ENCODE assay signal across 8 mouse cellular contexts in the genomic region with DNA sequence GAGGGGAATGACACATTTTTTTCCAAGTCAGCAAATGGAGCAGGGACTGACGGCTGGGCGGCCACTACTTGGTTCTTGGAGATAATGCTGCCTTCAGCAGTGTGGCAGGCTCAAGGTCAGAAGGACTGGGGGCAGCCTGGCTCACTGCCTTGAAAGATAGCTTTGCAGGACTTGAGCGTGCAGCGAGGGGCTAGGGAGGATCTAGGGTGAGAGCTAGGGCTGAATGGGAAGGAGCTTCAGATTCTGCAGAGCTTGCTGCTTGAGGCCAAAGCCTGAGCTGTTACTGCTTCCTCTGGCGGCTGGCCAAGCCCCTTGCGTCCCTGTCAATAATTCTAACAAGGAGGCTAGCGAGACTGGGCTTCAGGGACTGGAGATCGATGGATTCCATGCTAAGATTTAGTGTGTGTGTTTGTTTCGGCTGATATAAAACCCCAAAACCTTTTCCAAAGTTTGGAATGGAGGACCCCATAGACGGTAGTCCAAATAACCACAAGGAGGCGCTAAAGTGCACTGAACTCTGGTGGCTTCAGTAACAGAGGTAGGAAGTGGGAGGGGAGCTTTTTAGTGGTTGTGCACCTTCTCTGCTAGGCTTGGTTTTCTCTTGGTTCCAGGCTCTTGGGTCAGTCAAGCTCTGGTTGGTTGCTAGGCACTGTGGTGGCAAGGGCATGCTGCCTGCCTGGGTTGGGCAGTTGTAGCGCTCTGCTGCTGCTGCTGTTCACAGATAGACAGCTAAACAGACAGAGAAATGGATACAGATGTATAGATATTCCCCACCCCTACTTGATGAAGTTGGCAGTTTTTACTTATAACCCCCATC. TPM values are rescaled to one million over a fixed set of nuclear protein-coding genes. Genes with fewer than 3 reads are reported as not detected.
A peak's percentile ranks its signal among the peaks of the same experiment; 100 is the strongest.
DNase-seq lines count a peak whose midpoint lies in the region; ATAC-seq and TF ChIP-seq lines count a peak whose summit lies in the region.

No protein-coding gene starts in this region.

- H3K9ac ChIP-seq in MEL (ENCODE audit: control insufficient read depth, low read depth, low read length, poor library complexity, severe bottlenecking), result no peak overlapping the region
- H3K9ac ChIP-seq in forebrain, embryonic 15.5 days (replicated peaks), result peak overlapping the region; percentile 34; the same call in 1 of the 2 replicates
- H3K9ac ChIP-seq in lung, embryonic 14.5 days, result peak overlapping the region; percentile 45; the same call in 1 of the 2 replicates

- H3K4me2 ChIP-seq in forebrain, embryonic 15.5 days (replicated peaks), result no peak overlapping the region
- peak overlapping the region; percentile 80 for H3K4me2 ChIP-seq in lung, embryonic 14.5 days

- peak; percentile 45 for ATAC-seq in forebrain, embryonic 15.5 days (replicated peaks)
- peak; percentile 48 for ATAC-seq in lung, embryonic 14.5 days (ENCODE audit: insufficient read depth)
- ATAC-seq in neutrophil, adult 5-6 weeks (ENCODE audit: extremely low read depth, insufficient number of reproducible peaks, low FRiP score, poor library complexity, severe bottlenecking), result peak; percentile 78

- no peak for TF ChIP-seq POLR2A in MEL (IDR thresholded peaks at IDR 0.05; ENCODE audit: control insufficient read depth in 1 of 2, insufficient read depth in 1 of 2, low read depth in 1 of 2, low read length in 2 of 2, poor library complexity in 1 of 2)

- peaks cover 0 to 10% of the 10 kb centered on the region in 2 experiments; a peak in 2 of 4 replicates for H3K36me3 ChIP-seq in MEL (ENCODE audit: control insufficient read depth in 1 of 2, insufficient read depth in 2 of 2, low read length in 2 of 2)
- H3K36me3 ChIP-seq in forebrain, embryonic 15.5 days, result peaks cover 39% of the 10 kb centered on the region
- H3K36me3 ChIP-seq in lung, embryonic 14.5 days (ENCODE audit: insufficient read depth), result peaks cover 65% of the 10 kb centered on the region

- TF ChIP-seq EP300 in MEL (IDR thresholded peaks at IDR 0.05; ENCODE audit: low read depth in 1 of 2, low read length in 2 of 2), result no peak

- no peaks in the 10 kb centered on the region for H3K9me3 ChIP-seq in MEL (replicated peaks; ENCODE audit: insufficient read depth, low read length)
- no peaks in the 10 kb centered on the region for H3K9me3 ChIP-seq in forebrain, embryonic 15.5 days
- no peaks in the 10 kb centered on the region for H3K9me3 ChIP-seq in lung, embryonic 14.5 days (ENCODE audit: low read depth, low read length)

- intact Hi-C loops in heart, postnatal 36 days (cut with DNase I), result loop anchor here (1.0 to 5.0 kb wide), 4 partner anchors 29 to 271 kb away; no protein-coding TSS in a partner anchor

- no peaks in the 10 kb centered on the region for H3K4me1 ChIP-seq in MEL (ENCODE audit: control insufficient read depth in 1 of 2, insufficient read depth in 2 of 2, low read length in 2 of 2)
- peaks cover 40% of the 10 kb centered on the region for H3K4me1 ChIP-seq in forebrain, embryonic 15.5 days
- peaks cover 54% of the 10 kb centered on the region for H3K4me1 ChIP-seq in lung, embryonic 14.5 days (ENCODE audit: insufficient read depth)

- no peak overlapping the region for H3K27ac ChIP-seq in MEL (ENCODE audit: control insufficient read depth, low read depth, low read length)
- peak overlapping the region; percentile 94 for H3K27ac ChIP-seq in forebrain, embryonic 15.5 days (replicated peaks)
- peak overlapping the region; percentile 98 for H3K27ac ChIP-seq in layer of hippocampus, adult 2 months
- peak overlapping the region; percentile 100 for H3K27ac ChIP-seq in lung, embryonic 14.5 days (ENCODE audit: low read depth)

- peak; percentile 76 for DNase-seq in MEL (ENCODE audit: low read depth, low spot score)
- DNase-seq in c-Kit-positive CD71-positive TER-119-positive erythroid progenitor cells, embryonic 14.5 days (ENCODE audit: low spot score), result peak; percentile 67
- DNase-seq in heart, postnatal 36 days, result peak; percentile 78 to 86
- DNase-seq in layer of hippocampus, adult 2 months (ENCODE audit: low spot score in 2 of 2), result peak; percentile 55 to 69
- peak; percentile 97 for DNase-seq in lung, embryonic 14.5 days
- peak; percentile 87 for DNase-seq in thymus, postnatal 0 days (ENCODE audit: low spot score)

- 13% methylated on average over 12 of the region's 12 CpGs for WGBS in forebrain, embryonic 15.5 days
- WGBS in lung, embryonic 14.5 days, result 3% methylated on average over 12 of the region's 12 CpGs

- no peak overlapping the region for H3K4me3 ChIP-seq in MEL (ENCODE audit: control insufficient read depth in 1 of 2, insufficient read depth in 1 of 2, low read depth in 2 of 2, low read length in 2 of 2)
- no peak overlapping the region for H3K4me3 ChIP-seq in forebrain, embryonic 15.5 days
- peak overlapping the region; percentile 52 for H3K4me3 ChIP-seq in layer of hippocampus, adult 2 months
- H3K4me3 ChIP-seq in lung, embryonic 14.5 days (ENCODE audit: low read depth, low read length), result peak overlapping the region; percentile 10

- H3K79me2 ChIP-seq in MEL (ENCODE audit: control insufficient read depth, insufficient read depth, low read length, poor library complexity), result no peaks in the 10 kb centered on the region

- TF ChIP-seq CTCF in MEL (IDR thresholded peaks at IDR 0.05 in 2 of 3, conservative IDR thresholded peaks at IDR 0.05 in 1 of 3; ENCODE audit: control insufficient read depth in 1 of 3, insufficient read depth in 1 of 3, low read depth in 2 of 3, low read length in 3 of 3, poor library complexity in 1 of 3, severe bottlenecking in 1 of 3), result peak; percentile 68 to 89 (median 84)
- TF ChIP-seq CTCF in layer of hippocampus, adult 2 months (conservative IDR thresholded peaks at IDR 0.05), result peak; percentile 88
- peak; percentile 89 for TF ChIP-seq CTCF in lung, embryonic 14.5 days (IDR thresholded peaks at IDR 0.05; ENCODE audit: low read depth)

- peak; percentile 49 for TF ChIP-seq RAD21 in MEL (IDR thresholded peaks at IDR 0.05; ENCODE audit: low read depth, low read length)

- H3K27me3 ChIP-seq in MEL (ENCODE audit: control insufficient read depth in 1 of 2, insufficient read depth in 2 of 2, low read length in 2 of 2), result no peaks in the 10 kb centered on the region
- no peaks in the 10 kb centered on the region for H3K27me3 ChIP-seq in forebrain, embryonic 15.5 days
- H3K27me3 ChIP-seq in lung, embryonic 14.5 days (ENCODE audit: insufficient read depth, low read length), result no peaks in the 10 kb centered on the region

TF ChIP-seq in MEL, 35 proteins besides CTCF, POLR2A, EP300 and RAD21:
- TF ChIP-seq ZNF384 (IDR thresholded peaks at IDR 0.05; ENCODE audit: low read depth, low read length), result no peak
- TF ChIP-seq SMC3 (IDR thresholded peaks at IDR 0.05; ENCODE audit: low read depth, low read length), result peak; percentile 81
- TF ChIP-seq MAFK (IDR thresholded peaks at IDR 0.05; ENCODE audit: borderline replicate concordance, low read depth, low read length), result no peak
- TF ChIP-seq ZC3H11A (IDR thresholded peaks at IDR 0.05; ENCODE audit: low read depth, low read length), result peak; percentile 39

RNA-seq across cellular contexts. Expression of gene Ptpa, which starts 25.1 kb away (rescaled TPM):
- total RNA-seq in MEL (2012; rRNA removed), result 139 and 159 TPM in 2 replicates
- 100 to 1,000 TPM in 1 of 2 experiments, not detected in 1; 382 TPM for polyA plus RNA-seq in MEL (2012; ENCODE audit: insufficient read depth in 1 of 2, insufficient read length in 2 of 2, low read depth in 1 of 2, low replicate concordance in 2 of 2, missing spikeins in 1 of 2)
- polyA plus RNA-seq in forebrain, embryonic 15.5 days (2015; fragmentation: Nextera tagmentation; extraction: Ambion mirVana), result 146 and 152 TPM in 2 replicates
- 10 to 100 TPM; 82.9 to 85.1 TPM for total RNA-seq in heart, postnatal 36 days (2021)
- total RNA-seq in layer of hippocampus, adult 2 months (2021), result 100 to 1,000 TPM; 152 to 168 TPM
- 85.7 and 95.5 TPM in 2 replicates for polyA plus RNA-seq in lung, embryonic 14.5 days (2014; fragmentation: Nextera tagmentation; extraction: Ambion mirVana)
- total RNA-seq in neutrophil, adult 5-6 weeks (2017), result 37.4 and 47.8 TPM in 2 replicates
- polyA plus RNA-seq in thymus, postnatal 0 days (2015; fragmentation: Nextera tagmentation; extraction: Ambion mirVana), result 127 and 128 TPM in 2 replicates

RNA-seq across cellular contexts. Expression of gene Crat, which starts 25.3 kb away (rescaled TPM):
- 22.0 and 23.9 TPM in 2 replicates for total RNA-seq in MEL (2012; rRNA removed)
- 10 to 100 TPM in 1 of 2 experiments, not detected in 1; 93.9 TPM for polyA plus RNA-seq in MEL (2012; ENCODE audit: insufficient read depth in 1 of 2, insufficient read length in 2 of 2, low read depth in 1 of 2, low replicate concordance in 2 of 2, missing spikeins in 1 of 2)
- 20.5 and 22.6 TPM in 2 replicates for polyA plus RNA-seq in forebrain, embryonic 15.5 days (2015; fragmentation: Nextera tagmentation; extraction: Ambion mirVana)
- 100 to 1,000 TPM; 496 to 534 TPM for total RNA-seq in heart, postnatal 36 days (2021)
- 10 to 100 TPM; 50.9 to 51.6 TPM for total RNA-seq in layer of hippocampus, adult 2 months (2021)
- polyA plus RNA-seq in lung, embryonic 14.5 days (2014; fragmentation: Nextera tagmentation; extraction: Ambion mirVana), result 28.0 and 30.3 TPM in 2 replicates
- total RNA-seq in neutrophil, adult 5-6 weeks (2017), result 15.3 and 16.2 TPM in 2 replicates
- polyA plus RNA-seq in thymus, postnatal 0 days (2015; fragmentation: Nextera tagmentation; extraction: Ambion mirVana), result 7.9 and 10.2 TPM in 2 replicates

RNA-seq across cellular contexts. Expression of gene Ier5l, which starts 33.1 kb away (rescaled TPM):
- total RNA-seq in MEL (2012; rRNA removed), result not detected in 2 replicates
- polyA plus RNA-seq in MEL (2012; ENCODE audit: insufficient read depth in 1 of 2, insufficient read length in 2 of 2, low read depth in 1 of 2, low replicate concordance in 2 of 2, missing spikeins in 1 of 2), result under 1 TPM in 1 of 2 experiments, not detected in 1; 0.06 TPM
- polyA plus RNA-seq in forebrain, embryonic 15.5 days (2015; fragmentation: Nextera tagmentation; extraction: Ambion mirVana), result 2.0 and 2.5 TPM in 2 replicates
- 1 to 10 TPM; 4.6 to 5.6 TPM for total RNA-seq in heart, postnatal 36 days (2021)
- 10 to 100 TPM; 12.2 to 13.1 TPM for total RNA-seq in layer of hippocampus, adult 2 months (2021)
- polyA plus RNA-seq in lung, embryonic 14.5 days (2014; fragmentation: Nextera tagmentation; extraction: Ambion mirVana), result 4.7 and 4.9 TPM in 2 replicates
- total RNA-seq in neutrophil, adult 5-6 weeks (2017), result 0.23 and 0.25 TPM in 2 replicates
- 0.55 and 0.69 TPM in 2 replicates for polyA plus RNA-seq in thymus, postnatal 0 days (2015; fragmentation: Nextera tagmentation; extraction: Ambion mirVana)

RNA-seq across cellular contexts. Expression of gene Dolpp1, which starts 48.9 kb away (rescaled TPM):
- 24.6 and 28.0 TPM in 2 replicates for total RNA-seq in MEL (2012; rRNA removed)
- 10 to 100 TPM in 1 of 2 experiments, not detected in 1; 37.5 TPM for polyA plus RNA-seq in MEL (2012; ENCODE audit: insufficient read depth in 1 of 2, insufficient read length in 2 of 2, low read depth in 1 of 2, low replicate concordance in 2 of 2, missing spikeins in 1 of 2)
- 60.0 and 60.3 TPM in 2 replicates for polyA plus RNA-seq in forebrain, embryonic 15.5 days (2015; fragmentation: Nextera tagmentation; extraction: Ambion mirVana)
- total RNA-seq in heart, postnatal 36 days (2021), result 1 to 10 TPM; 7.6 to 8.8 TPM
- total RNA-seq in layer of hippocampus, adult 2 months (2021), result 10 to 100 TPM; 22.8 to 24.0 TPM
- 32.6 and 34.2 TPM in 2 replicates for polyA plus RNA-seq in lung, embryonic 14.5 days (2014; fragmentation: Nextera tagmentation; extraction: Ambion mirVana)
- 19.8 and 21.2 TPM in 2 replicates for total RNA-seq in neutrophil, adult 5-6 weeks (2017)
- polyA plus RNA-seq in thymus, postnatal 0 days (2015; fragmentation: Nextera tagmentation; extraction: Ambion mirVana), result 27.8 and 28.1 TPM in 2 replicates

Comparison
In these comparisons a context has a peak if more than half of its experiments do, and no peak if none do; other contexts are left out.
1. H3K4me3 ChIP-seq: peak in layer of hippocampus, adult 2 months (single experiment) and lung, embryonic 14.5 days (single experiment); none in MEL (0 of 2) and forebrain, embryonic 15.5 days (single experiment).
2. RNA of gene Crat, which starts 25.3 kb away (total RNA-seq): 496 to 534 TPM in heart, postnatal 36 days; 50.9 to 51.6 TPM in layer of hippocampus, adult 2 months, 22.0 to 23.9 TPM in MEL and 15.3 to 16.2 TPM in neutrophil, adult 5-6 weeks; every median in the first group is over 4 times any median in the second.
3. Peak in every context shown above with its lines, with median percentiles within 50 percentile points of each other: DNase-seq, CTCF ChIP-seq and ATAC-seq.